Mouse (Mus musculus): ENCODE measurements at regions not wholly inside any gene's neighbourhood (a gene's known extent, or its start where the extent isn't known, plus 50 kb on each side); places are given as distances from the start of the nearest gene placed in this dataset. TPM values are rescaled to one million over a fixed set of nuclear protein-coding genes. Genes with fewer than 3 reads are reported as not detected.

- TF ChIP-seq EP300 (IDR thresholded peaks at IDR 0.05; ENCODE audit: low read depth), result no peak
- no peak for TF ChIP-seq CTCF (IDR thresholded peaks at IDR 0.05; ENCODE audit: low read depth)
- no peaks in the 10 kb centered on the region for H3K4me1 ChIP-seq (ENCODE audit: control insufficient read depth, insufficient read depth)
- H3K9me3 ChIP-seq (replicated peaks; ENCODE audit: control insufficient read depth, low read length), result no peaks in the 10 kb centered on the region
- 6% methylated on average over 15 of the region's 15 CpGs for WGBS
- peaks cover 5% of the 10 kb centered on the region; the same call in 1 of the 2 replicates for H3K27me3 ChIP-seq (ENCODE audit: control insufficient read depth, insufficient read depth, low read length)
- H3K36me3 ChIP-seq (replicated peaks; ENCODE audit: control insufficient read depth, insufficient read depth, low read length), result no peaks in the 10 kb centered on the region
- peak; percentile 20; the same call in 1 of the 2 replicates for ATAC-seq (ENCODE audit: insufficient read depth, low read depth)
- H3K4me2 ChIP-seq (ENCODE audit: low read depth, low read length), result no peak overlapping the region
- no peak overlapping the region for H3K27ac ChIP-seq (ENCODE audit: low read depth)
- no peak overlapping the region for H3K9ac ChIP-seq (replicated peaks; ENCODE audit: low read depth, low read length)
- H3K4me3 ChIP-seq (ENCODE audit: low read depth, low read length), result no peak overlapping the region
- DNase-seq (ENCODE audit: low spot score), result peak; percentile 20
Observed at GRCm38 (mm10) chr5:120371176-120371819, 60.2 kb upstream of the Lhx5 start.

- ATAC-seq (ENCODE audit: insufficient read depth, low read depth) (no peak), DNase-seq (ENCODE audit: low spot score) (no peak)
- Histone ChIP-seq H3K4me1 (ENCODE audit: control insufficient read depth, insufficient read depth) (no peaks in the 10 kb centered on the region), H3K9ac (replicated peaks; ENCODE audit: low read depth, low read length) (no peak overlapping the region), H3K27me3 (ENCODE audit: control insufficient read depth, insufficient read depth, low read length) (peaks cover 5% of the 10 kb centered on the region; the same call in 1 of the 2 replicates), H3K4me2 (ENCODE audit: low read depth, low read length) (no peak overlapping the region), H3K36me3 (replicated peaks; ENCODE audit: control insufficient read depth, insufficient read depth, low read length) (no peaks in the 10 kb centered on the region), H3K4me3 (ENCODE audit: low read depth, low read length) (no peak overlapping the region), H3K9me3 (replicated peaks; ENCODE audit: control insufficient read depth, low read length) (no peaks in the 10 kb centered on the region), H3K27ac (ENCODE audit: low read depth) (no peak overlapping the region)
- TF ChIP-seq CTCF (IDR thresholded peaks at IDR 0.05; ENCODE audit: low read depth), result no peak
- no peak for TF ChIP-seq EP300 (IDR thresholded peaks at IDR 0.05; ENCODE audit: low read depth)
- WGBS, result 73% methylated on average over 7 of the region's 7 CpGs
Observed at GRCm38 (mm10) chr5:120373426-120373825, 58.1 kb upstream of the Lhx5 start.

Small RNAs in the stretch of these regions (microRNA-seq; reads per million reads assigned to microRNA genes)
- gene Gm26474, result not detected
